Mouse (Mus musculus): ENCODE measurements around the gene Birc5.

- TF ChIP-seq POLR2A (IDR thresholded peaks at IDR 0.05; ENCODE audit: borderline replicate concordance, extremely low read depth, low read depth, low read length), result no peak
- no peak for TF ChIP-seq CTCF (IDR thresholded peaks at IDR 0.05; ENCODE audit: insufficient read depth, low read length)
Measured at GRCm38 (mm10) chr11:117846640-117847039, 2.4 kb upstream of the Birc5 start.
